Mouse (Mus musculus) ovary, adult 18-20 months (tissue): ENCODE measurements around the gene Tmem245.
A peak's percentile ranks its signal among the peaks of the same experiment; 100 is the strongest.
"Not testable (repeated sequence)": the region's sequence is repeated elsewhere in the genome, so short reads cannot be mapped to it uniquely, and the experiment has no call there.

ENCODE experiments used
- DNase-seq: peaks from one replicate; pipeline ENCODE4 v3.0.0; 2022; ENCODE audit warnings: low spot score, mixed read lengths

Tmem245 gene

DNA sequence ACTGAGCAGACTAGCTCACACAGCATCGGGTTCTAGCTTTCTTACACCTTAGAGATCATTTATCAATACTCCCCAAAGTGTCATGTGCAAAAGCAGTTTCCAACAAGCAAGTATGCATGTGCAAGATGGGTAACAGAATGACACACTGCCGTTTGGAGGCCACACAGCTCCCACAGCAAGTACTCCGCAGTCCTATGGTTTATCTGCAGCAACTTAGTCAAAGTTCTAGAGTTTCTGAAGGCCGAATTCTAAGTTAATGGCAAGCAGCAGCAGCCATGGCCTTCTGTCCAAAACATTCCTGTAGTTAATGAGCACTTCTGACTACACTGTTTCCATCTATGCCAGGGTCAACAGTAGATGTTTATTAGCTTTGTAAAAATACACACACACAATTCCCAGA is 20.3 kb downstream of the Tmem245 start:
- peak; percentile 16 for DNase-seq

DNA sequence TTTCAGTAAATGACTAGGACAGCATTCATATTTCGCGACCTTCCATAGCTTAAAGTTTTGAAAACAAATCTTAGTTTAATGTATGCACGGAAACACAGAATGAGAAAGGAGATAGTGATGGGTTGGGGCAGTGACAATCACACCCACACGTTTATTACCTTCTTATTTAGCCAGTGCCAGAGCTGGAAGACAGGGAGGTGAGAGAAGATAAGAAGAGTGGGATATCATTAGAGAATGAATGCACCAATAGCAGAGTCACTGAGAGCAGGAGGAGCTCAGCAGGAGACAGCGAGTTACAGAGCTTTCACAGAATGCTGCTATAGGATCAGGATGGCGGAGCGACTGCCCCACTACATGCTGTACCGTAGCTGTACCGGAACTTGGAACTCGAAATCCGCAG is 25.0 kb downstream of the Tmem245 start:
- DNase-seq: no peak

DNA sequence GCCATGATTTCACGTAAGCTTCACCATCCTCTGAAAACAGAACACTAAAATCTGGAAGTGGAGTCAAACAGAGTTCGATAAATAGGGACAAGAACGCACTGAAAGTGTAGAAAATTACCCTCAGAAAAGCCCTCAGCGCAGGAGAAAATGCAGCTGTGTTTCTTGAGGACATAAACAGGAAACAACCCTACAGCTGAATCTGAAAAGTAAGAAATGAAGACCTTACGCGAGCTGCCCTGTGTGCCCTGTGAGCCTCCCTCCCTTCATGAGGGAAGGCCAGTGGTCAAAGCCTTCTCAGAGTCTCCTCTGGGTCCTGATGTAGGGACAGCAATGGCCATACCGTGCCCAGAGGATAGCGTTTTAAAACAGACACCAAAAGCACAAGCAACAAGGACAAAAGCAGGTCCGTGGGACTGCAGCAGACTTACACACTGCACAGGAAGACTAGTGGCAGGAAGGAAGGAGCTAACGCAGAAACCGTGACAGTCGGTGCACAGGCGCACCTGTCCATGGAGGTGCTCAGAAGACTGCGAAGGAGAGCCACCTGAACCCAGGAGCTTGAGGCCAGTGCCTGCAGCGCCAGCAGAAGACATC is 31.4 kb downstream of the Tmem245 start:
- DNase-seq: no peak

DNA sequence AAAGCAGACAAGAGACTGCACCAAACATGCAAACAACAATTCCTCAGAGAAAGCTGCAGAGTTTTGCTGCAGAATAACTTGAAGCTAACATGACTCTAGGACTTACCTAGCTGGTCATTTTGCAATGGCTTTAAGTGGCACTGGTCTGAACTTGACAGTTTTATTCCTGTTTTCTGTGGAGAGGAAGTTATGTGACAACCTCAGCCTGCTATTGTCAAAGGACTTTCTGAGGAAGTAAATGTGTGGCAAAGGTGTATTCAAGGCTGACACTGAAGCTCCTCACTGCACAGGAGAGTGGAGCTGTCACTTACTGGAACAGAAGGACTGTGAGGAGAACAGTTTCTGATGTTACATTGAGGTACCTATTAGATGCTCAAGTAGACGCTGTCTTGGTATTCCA is 32.5 kb downstream of the Tmem245 start:
- DNase-seq: no peak

DNA sequence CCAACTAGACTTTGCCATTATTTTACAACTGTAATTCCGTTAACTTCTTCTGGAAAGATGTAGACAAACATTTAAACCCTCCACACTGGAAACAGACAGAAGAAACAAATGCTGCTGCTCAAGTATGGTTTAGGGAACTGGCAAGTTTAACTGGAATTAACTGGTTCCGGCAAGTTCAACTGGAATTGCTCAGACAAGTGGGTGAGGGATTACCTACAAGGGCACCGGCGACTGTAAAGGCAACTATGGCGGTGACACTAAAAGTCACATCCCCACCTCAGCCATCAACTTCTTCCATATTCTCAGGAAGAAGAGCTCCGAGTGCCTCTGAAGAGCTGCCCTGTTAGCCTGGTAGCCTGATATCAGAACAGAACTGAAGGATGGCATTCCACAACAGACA is 32.9 kb downstream of the Tmem245 start:
- DNase-seq: no peak

DNA sequence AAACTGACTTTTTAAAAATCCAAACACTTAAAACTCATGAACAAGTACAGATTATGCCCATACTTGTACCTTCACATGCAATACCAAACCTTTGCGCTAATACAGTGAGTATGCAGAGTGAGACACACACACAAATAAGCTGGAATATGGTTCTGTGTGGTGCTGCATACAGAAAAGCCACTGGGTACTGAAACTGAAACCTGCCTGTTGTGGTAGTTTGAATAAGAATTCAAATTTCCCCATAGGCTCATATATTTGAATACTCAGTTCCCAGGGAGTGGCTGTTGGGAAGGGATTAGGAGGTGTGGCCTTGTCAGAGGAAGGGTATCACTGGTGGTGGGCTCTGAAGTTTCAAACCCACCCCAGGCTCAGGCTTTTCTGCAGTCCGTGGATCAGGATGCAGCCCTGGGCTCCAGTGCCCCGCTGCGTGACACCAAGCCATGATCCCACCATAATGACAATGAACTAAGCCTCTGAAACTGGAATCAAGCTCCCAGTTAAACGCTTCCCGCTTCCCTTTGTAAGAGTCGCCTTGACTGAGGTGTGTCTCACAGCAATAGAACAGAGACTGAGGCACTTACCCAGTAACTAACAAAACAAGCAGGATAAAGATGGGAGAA is 34.7 kb downstream of the Tmem245 start:
- DNase-seq: no peak

DNA sequence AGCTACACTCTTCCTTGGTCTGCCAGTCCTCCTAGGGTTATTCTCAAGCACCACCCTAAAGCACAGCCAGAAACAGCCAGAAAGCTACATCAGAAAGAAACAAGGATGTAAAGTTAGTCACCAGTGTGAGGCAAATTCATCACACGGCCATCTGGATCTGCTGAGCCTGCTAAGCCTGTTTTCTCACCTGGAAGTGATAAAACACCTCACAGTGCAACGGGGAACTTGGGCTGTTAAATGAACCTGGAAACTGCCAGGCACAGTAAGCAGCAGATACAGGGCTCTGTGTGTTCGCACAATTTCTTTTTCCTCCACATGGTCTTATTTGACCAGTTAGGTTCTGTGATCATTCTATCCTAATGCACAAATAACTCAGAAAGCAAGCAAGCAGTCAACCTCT is 37.7 kb downstream of the Tmem245 start:
- no peak for DNase-seq

DNA sequence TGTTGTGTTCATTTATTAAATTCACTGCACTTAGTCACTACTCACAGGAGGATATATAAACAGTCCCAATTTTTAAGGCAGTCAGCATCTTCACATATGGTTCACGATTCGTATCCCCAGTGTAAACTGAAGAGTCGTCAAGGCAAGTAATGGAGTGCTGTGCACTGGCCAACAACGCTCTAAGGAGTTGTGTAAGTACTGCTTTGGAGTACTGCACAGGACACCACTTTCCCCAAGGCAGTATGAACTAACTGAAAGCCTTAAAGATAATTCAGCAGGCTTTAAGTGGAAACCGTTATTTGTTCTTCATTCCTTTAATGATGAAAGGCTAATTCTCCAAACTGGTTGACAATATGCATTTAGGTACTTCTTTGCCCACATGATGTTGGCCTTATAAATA is 39.6 kb downstream of the Tmem245 start:
- no peak for DNase-seq

DNA sequence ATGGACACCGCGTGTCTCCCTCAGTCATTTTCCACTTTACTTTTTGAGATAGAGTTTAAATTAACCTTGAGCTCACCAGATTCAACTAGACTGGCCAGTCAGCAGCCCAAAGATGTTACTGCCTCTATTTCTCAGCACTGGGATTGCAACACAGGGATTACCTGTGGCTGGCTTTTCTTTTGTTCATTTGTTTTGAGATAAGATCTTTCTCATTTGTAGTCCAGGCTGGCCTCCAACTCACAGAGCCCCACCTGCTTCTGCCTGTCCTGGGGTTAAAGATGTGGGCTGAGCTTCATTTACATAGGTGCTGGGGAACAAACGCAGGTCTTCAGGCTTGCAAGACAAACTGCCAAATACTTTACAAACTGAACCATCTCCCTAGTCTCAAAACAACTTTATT is 40.3 kb downstream of the Tmem245 start:
- DNase-seq: no peak

DNA sequence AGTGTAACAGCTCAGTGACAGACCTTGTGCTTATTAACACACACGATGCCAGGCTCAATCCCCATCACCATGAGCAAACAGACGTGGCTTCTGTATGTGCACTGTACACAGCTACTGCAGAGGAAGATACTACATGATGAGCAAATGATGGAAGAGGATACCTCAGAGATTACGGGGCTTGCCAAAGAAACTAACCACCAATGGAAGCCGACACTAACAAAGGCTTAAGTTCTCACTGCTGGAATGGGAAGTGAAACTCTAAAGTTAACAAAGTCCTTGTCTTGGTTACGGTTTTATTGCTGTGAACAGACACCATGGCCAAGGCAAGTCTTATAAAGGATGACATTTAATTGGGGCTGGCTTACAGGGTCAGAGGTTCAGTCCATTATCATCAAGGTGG is 41.7 kb downstream of the Tmem245 start:
- no peak for DNase-seq

DNA sequence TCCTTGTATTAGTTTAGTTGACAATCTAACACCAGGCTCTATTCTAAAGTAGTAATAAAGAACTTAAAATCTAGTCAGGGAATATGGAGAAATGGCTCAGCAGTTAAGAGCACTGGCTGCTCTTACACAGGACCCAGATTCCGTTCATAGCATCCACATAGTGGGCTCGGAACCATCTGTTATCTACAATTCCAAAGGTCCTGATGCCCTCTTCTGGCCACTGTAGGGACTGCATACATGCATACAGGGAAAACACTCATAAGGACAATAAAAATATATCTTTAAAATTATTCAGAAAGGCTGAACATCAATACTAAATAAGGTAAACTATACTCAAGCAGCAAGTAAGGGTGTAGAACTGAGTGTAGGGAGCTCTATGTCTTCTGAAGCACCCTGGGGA is 45.6 kb downstream of the Tmem245 start:
- DNase-seq: no peak

DNA sequence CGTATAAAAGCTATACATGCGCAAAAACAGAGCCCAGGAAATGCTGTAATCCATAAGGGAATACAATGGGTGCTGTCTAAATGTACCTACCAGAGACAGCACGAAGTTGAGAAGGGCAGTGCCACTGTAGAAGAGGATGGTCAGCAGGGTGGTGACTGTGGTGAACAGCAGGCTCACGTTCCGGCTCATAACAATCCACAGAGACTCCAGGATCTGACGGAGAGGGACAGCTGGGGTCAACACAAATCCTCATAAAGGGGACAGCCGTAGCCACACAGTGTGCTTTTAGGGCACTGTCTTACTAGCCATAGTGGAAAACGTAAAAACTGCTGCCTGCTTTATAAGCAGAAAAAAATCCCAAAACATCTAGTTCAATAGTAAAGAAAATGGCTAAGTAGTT is 48.0 kb downstream of the Tmem245 start:
- no peak for DNase-seq

DNA sequence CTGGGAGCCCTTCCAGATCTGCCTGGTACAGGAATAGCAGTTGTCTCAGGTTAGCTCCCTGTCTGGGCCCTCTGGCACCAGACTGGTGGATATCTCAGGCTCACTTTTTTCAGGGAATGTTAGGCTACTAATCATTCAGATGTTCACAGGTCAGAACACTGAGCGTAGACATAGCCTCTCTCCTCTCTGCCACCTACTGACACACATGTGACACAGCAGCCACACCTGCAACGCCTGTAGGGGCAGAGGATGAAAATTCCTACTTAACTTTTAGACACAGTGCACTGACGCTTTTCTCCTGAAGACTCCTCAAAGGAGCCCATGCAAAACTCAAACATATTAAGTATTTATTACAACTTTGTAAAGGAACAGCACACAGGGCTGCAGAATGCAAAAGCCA is 49.7 kb downstream of the Tmem245 start:
- DNase-seq: no peak

DNA sequence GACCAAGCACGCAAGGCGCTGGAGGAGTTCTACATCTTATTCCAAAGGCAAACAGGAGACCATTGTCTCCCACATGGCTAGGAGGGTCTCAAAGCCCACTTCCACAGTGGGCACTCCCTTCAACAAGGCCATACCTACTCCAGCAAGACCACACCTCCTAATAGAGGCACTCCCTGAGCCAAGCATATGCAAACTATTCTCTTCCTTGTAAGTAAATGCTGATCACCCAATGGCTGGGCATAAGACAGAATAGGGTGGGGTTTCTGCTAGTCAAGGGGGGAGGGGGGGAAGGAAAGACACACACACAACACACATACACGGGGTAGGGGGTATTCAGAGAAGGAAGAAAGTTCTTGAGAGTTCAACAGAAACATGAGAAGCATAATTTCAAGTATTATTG is 53.0 kb downstream of the Tmem245 start:
- no peak for DNase-seq

DNA sequence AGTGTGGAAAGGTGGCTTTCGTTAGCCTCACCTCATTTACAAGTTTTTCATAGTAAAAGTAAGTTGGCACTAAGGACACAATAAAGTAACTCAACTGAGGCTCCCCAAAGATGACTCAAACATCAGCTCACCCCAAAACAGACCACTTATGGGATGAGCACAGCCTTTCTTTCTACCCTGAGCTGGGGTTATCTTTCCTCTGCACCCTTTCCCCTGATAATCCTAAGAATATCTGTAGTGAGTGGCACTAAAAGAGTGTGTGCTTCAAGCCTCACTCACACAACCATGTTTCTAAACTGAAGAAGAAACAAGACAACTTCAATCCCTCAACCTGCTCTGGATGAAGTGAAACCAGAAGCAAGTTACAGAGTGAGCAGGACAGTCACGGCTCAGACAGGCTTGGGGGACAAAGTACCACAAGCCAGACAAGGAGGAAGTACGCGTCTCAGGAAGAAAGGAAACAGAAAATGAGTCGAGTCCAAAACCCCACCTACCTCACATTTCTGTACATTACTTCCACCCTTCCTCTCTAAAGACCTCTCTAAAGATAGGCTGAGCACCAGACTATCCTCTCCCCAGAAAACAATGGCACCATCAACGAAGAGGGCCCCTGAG is 54.6 kb downstream of the Tmem245 start:
- no peak for DNase-seq

DNA sequence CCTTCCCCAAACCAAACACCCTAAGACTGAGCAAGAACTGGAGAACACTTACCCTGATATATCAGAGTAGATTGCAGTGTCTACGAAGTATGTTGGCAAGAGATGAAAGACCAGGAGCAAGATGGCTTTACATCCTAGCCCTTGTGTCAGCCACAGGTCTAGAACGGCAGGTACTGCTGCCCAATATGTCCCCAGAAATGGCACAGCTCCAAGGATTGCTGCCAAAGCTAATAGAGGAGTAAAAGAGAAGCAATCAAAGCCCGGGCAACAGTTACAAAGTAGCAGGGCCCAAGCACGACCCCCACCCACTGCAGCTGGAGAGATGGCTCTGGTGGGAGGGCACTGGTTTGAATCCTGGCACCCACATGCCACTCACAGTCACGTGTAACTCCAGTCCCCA is 58.8 kb downstream of the Tmem245 start:
- no peak for DNase-seq

DNA sequence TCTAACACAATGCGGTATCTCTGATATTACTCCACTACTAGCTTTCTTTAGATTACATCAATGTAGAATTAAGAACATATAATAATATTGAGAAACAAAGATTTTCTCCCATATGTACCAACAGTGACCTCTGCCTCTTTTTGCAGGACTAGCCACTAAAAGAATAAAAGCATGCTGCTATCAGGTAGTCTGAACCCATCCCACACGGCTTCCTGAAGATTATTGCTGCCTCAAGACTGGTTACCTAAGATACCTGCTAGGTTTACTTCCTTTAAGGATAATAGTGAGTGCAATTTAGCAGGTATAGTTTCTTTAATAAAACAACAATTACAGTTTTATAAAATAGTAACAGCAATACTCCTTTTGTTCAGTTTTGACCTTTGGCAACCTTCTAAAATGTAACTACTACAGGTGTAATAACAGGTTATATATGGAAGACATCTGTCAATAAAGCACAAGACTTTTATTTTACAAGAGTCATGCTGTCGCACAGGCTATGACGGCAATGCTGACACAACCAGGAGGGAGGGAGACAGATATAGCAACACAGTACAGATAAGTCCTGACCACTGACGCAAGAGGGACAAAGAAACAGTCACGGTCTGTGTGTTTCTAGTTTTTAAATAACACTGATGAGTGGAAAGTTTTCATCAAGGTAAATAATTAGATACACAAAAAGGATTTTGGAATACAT is 60.8 kb downstream of the Tmem245 start:
- DNase-seq: no peak

DNA sequence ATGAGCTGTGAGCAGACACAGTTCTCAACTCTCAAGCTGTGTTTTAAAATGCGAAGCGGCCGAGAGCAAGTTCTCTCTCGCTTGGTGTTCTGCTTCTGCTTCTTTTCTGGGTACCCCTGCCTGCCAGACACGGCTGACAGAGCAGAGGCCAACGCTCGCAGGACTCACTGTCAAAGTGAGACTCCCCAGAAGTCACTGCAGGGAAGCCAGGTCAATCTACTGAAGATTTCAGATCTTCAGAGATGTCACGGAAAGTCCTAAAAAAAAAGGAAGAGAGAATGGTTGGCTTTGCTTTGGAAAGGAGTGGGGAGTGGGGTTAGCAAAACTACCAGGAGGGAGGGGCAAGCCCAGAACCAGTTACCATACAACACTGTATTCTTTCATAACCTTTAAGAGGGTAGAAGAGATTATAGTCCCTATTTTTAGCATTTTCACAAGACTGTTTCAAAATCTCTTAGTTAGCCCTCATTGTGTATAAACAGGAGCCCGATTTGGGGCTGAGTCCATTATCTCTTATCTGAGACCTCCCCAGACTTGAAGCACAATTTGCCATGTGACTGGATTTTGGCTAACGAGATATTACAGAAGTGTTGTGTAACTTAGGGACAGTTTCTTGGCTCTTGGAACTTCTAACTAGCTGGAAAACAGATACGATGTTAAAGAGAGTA is 67.1 kb downstream of the Tmem245 start:
- DNase-seq: no peak

DNA sequence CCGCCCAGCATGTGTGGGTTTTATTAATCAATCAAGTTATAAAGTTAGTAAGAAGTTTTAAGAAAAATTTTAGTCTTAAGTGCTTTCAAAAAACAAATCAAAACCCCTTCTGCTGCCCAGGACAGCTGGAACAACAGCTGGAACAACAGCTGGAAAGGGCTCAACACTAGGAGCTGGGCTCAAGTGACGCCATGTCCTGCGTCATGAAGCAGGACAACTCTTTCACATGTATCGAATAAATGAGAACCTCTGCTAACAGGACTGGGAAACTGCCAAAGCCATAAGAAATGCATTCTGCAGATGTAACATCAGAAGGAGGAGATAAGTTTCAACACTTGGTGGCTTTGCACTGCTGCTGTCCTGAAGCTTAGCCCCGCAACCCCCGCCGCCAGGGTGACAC is 68.3 kb downstream of the Tmem245 start:
- DNase-seq: no peak

DNA sequence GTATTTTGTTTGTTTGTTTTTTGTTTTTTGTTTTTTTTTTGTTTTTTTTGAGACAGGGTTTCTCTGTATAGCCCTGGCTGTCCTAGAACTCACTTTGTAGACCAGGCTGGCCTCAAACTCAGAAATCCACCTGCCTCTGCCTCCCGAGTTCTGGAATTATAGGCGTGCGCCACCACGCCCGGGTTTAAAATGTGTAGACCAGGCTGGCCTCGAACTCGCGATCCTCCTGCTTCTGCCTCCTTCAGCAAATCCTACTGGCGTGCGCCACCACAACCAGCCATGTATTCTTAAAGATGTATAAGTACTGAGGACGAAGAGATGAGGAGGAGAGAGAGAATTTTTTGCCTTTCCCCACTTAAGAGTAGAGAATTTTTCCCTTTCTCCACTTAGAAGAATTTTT is 76.7 kb downstream of the Tmem245 start:
- not testable (repeated sequence) for DNase-seq

DNA sequence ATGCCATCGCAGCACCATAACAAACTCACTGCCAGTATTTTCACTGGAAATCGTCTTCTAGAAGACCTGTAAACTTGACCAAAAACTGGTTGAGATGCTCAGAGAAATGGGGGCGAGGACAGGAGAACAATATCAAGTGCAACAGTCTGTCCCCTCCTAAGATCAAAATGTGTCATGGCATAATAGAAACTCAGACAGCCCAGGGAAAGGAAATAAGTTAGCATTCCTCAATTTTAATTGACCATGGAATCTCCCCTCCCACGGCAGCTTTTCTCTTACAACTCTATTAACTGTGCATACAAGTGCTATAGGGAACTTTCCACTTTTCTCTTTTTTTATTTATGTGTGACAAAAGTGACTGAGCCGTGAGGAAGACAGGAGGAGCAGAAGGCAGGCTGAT is 79.5 kb downstream of the Tmem245 start:
- no peak for DNase-seq

DNA sequence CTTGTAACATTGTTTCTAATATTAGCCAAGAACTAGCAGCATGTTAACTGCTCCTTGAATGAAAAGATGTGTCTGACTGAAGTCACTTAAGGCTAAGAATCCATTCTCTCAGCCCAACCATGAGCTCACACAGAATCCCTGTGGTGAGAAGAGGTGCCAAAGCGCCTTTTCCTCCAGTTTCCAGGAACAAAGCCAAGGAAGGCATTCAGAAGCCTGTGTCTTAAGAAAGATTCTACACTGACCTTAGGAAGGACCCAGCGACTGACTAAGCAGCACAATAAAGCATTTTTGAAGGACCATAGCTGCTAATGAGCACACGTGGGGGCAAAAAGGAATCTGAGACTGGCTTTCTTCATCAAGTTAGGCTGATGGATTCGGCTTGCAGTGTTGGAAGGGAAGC is 81.3 kb downstream of the Tmem245 start:
- no peak for DNase-seq

DNA sequence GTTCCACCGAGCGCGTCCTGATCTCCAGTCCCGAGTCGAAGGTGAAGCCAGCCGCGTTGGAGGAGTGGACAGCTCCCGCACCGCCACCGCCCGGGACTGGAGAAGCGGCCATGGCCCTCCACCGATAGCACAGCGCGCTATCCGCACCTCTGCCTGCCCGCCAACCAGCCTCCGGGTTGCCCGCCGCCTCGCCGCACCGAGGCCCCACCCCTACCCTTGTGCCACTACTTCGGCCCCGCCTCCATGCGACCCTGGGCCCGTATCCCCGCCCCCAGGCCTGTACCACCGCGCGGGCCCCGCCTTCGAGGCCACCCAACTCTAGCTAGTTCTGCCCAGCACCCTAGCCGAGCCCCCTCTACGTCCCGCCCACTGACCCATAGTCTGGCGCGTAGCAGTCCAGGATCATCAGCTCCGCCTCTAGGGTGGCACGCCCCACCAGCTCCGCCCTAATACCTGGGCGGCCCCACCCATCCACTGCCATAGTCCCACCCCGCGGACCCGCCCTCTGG is 82.2 kb downstream of the Tmem245 start, which contains the start of gene Ctnnal1:
Gene Ctnnal1, minus strand, starts transcription at position 186 of the 509 bp plus-strand sequence.
- peak; percentile 95 for DNase-seq
